Mouse (Mus musculus) kidney, embryonic 14.5 days (tissue): ENCODE results near the gene Mctp2. TPM values are rescaled to one million over a fixed set of nuclear protein-coding genes. Genes with fewer than 3 reads are reported as not detected.

Experiments used
- ATAC-seq: fragments of 200-750 bp; cut with Nextera tagmentation; 2 replicates; pipeline ENCODE4 v1.8.0; 2017; ENCODE audit warnings: moderate number of reproducible peaks, mild to moderate bottlenecking, moderate TSS enrichment, moderate library complexity; ENCODE audit not compliant: low FRiP score, low TSS enrichment
- H3K27ac ChIP-seq: fragments of 300-500 bp; sonication (generic); 2 replicates; pipeline ENCODE4 v1.5.1; 2014; ENCODE audit warnings: low read depth, mild to moderate bottlenecking, low read length, moderate library complexity, mixed read lengths
- H3K27me3 ChIP-seq: fragments of 300-500 bp; sonication (generic); 2 replicates; pipeline ENCODE4 v1.6.1; 2014; ENCODE audit warnings: mild to moderate bottlenecking, low read length; ENCODE audit not compliant: control insufficient read depth, insufficient read depth
- H3K36me3 ChIP-seq: fragments of 300-500 bp; sonication (generic); 2 replicates; pipeline ENCODE4 v1.6.1; 2014; ENCODE audit warnings: low read length, mixed read lengths; ENCODE audit not compliant: control insufficient read depth, insufficient read depth
- H3K4me1 ChIP-seq: fragments of 300-500 bp; sonication (generic); 2 replicates; pipeline ENCODE4 v1.6.1; 2014; ENCODE audit warnings: low read length, mixed read lengths; ENCODE audit not compliant: control insufficient read depth, insufficient read depth
- H3K4me2 ChIP-seq: fragments of 300-500 bp; sonication (generic); replicated peaks from 2 replicates; pipeline ENCODE4 v1.6.1; 2014; ENCODE audit warnings: low read depth, mild to moderate bottlenecking, low read length
- H3K4me3 ChIP-seq: fragments of 300-500 bp; sonication (generic); 2 replicates; pipeline ENCODE4 v1.5.1; 2014; ENCODE audit warnings: mild to moderate bottlenecking, low read length
- H3K9ac ChIP-seq: fragments of 300-500 bp; sonication (generic); 2 replicates; pipeline ENCODE4 v1.6.1; 2014; ENCODE audit warnings: low read depth, mild to moderate bottlenecking, low read length, moderate library complexity
- H3K9me3 ChIP-seq: fragments of 300-500 bp; sonication (generic); 2 replicates; pipeline ENCODE4 v1.6.1; 2016; ENCODE audit warnings: low read length; ENCODE audit not compliant: control insufficient read depth
- WGBS: fragments of 180-500 bp; shearing (Covaris S2); extraction: QIAGEN DNeasy Blood & Tissue Kit; methylation state at CpG from one replicate; pipeline ENCODE4 v1.1.7; 2014; 5-methylcytosine and 5-hydroxymethylcytosine counted together
- polyA plus RNA-seq: library from polyadenylated mRNA; unstranded; fragments of >200 nt; fragmentation: Nextera tagmentation; extraction: Ambion mirVana; gene quantifications from 2 replicates; pipeline ENCODE4 v1.2.1, GENCODE M21; 2014

Mctp2 gene
- polyA plus RNA-seq, 1 experiment from 2014 or later, result 7.0 TPM

DNA sequence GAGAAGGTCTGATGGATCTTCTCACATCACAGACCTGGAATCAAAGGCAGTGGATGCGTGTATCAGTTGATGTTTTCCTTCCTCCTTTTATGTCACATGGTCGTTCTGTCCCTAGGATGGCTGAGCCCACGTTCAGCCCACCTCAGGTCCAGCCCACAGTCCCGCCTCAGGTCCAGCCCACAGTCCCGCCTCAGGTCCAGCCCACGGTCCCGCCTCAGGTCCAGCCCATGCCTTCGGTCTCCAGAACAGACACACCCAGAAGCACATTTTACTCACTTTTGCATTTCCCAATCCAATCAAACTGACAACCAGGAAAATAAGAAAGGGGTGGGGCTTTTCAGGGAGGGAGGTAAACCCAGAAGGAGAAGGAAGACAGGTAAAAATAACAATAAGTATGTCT, 5.2 kb upstream of the Mctp2 start:
- H3K27ac ChIP-seq, result no peak overlapping the region
- H3K27me3 ChIP-seq, result no peaks in the 10 kb centered on the region
- H3K4me1 ChIP-seq, result no peaks in the 10 kb centered on the region
- H3K9me3 ChIP-seq, result no peaks in the 10 kb centered on the region
- WGBS, result 65% methylated on average over 8 of the region's 8 CpGs
- H3K9ac ChIP-seq, result no peak overlapping the region
- ATAC-seq, result no peak
- no peak overlapping the region for H3K4me2 ChIP-seq
- H3K36me3 ChIP-seq, result no peaks in the 10 kb centered on the region
- no peak overlapping the region for H3K4me3 ChIP-seq

GRCm38 (mm10) chr7:72308078-72308477, 1.7 kb upstream of the Mctp2 start:
- Histone ChIP-seq H3K36me3 (no peaks in the 10 kb centered on the region), H3K9me3 (no peaks in the 10 kb centered on the region), H3K9ac (no peak overlapping the region), H3K27me3 (0 out of 2 replicates have a peak, but pooled peaks cover 3% of the 10 kb centered on the region), H3K4me3 (no peak overlapping the region), H3K4me1 (no peaks in the 10 kb centered on the region), H3K4me2 (no peak overlapping the region), H3K27ac (no peak overlapping the region)
- 76% methylated on average over 5 of the region's 5 CpGs for WGBS
- ATAC-seq, result no peak

- Histone ChIP-seq H3K4me1 (no peaks in the 10 kb centered on the region), H3K36me3 (no peaks in the 10 kb centered on the region), H3K9me3 (no peaks in the 10 kb centered on the region), H3K27ac (no peak overlapping the region), H3K4me3 (peak overlapping the region; percentile 58), H3K9ac (no peak overlapping the region), H3K27me3 (0 out of 2 replicates have a peak, but pooled peaks cover 3% of the 10 kb centered on the region), H3K4me2 (peak overlapping the region; percentile 99)
- ATAC-seq, result peak; percentile 56; the same call in 1 of the 2 replicates
- WGBS, result 9% methylated on average over 7 of the region's 7 CpGs
Measured at GRCm38 (mm10) chr7:72306847-72307246, 439 bp upstream of the Mctp2 start.

DNA sequence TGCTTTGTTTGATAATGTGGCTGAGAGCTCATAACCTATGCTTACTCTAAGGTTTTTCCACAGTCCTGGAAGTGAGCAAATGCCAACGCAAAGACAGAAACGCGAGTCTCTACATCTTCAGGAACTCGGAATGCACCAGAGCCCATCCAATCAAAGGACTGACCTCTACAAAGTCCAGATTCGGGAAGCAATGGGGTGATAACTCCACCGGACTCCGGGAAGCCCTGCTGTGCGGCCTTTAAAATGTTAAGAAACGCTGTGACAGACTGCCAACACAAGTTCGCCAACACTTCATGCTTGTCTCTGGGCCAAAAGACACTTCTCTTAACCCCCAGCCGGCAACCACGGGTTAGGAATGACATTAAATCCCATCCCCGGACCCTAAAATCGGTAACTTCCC, 437 bp downstream of the Mctp2 start:
- no peak overlapping the region for H3K27ac ChIP-seq
- H3K9me3 ChIP-seq, result no peaks in the 10 kb centered on the region
- 0 out of 2 replicates have a peak, but pooled peaks cover 3% of the 10 kb centered on the region for H3K27me3 ChIP-seq
- H3K4me3 ChIP-seq, result peak overlapping the region; percentile 58
- peak; percentile 45; the same call in 1 of the 2 replicates for ATAC-seq
- 2% methylated on average over 14 of the region's 14 CpGs for WGBS
- H3K36me3 ChIP-seq, result no peaks in the 10 kb centered on the region
- no peaks in the 10 kb centered on the region for H3K4me1 ChIP-seq
- H3K9ac ChIP-seq, result peak overlapping the region; percentile 48
- H3K4me2 ChIP-seq, result peak overlapping the region; percentile 99

DNA sequence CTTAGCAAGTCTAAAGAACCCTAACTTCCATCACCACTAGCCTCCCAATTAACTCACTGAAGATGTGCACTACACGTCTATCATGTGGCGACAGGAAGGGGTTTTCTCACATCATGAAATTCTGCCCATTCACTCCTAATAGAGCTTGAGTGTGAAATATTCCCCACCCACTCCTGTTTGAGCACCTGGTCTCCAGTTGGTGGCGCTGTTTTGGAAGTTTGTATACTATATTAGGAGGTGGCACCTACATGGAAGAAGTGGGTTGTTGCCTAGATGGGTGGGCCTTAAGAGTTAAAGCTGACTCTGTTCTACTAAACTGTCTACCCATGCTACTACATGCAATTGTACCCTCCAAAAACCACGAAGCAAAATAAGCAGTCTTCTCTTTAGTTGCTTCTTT, 4.7 kb downstream of the Mctp2 start:
- H3K4me3 ChIP-seq, result no peak overlapping the region
- ATAC-seq, result no peak
- H3K4me2 ChIP-seq, result no peak overlapping the region
- WGBS, result 71% methylated on average over 4 of the region's 4 CpGs
- H3K36me3 ChIP-seq, result no peaks in the 10 kb centered on the region
- H3K27ac ChIP-seq, result no peak overlapping the region
- H3K9me3 ChIP-seq, result no peaks in the 10 kb centered on the region
- no peaks in the 10 kb centered on the region for H3K4me1 ChIP-seq
- 0 out of 2 replicates have a peak, but pooled peaks cover 3% of the 10 kb centered on the region for H3K27me3 ChIP-seq
- H3K9ac ChIP-seq, result no peak overlapping the region

GRCm38 (mm10) chr7:72299726-72300125, 6.7 kb downstream of the Mctp2 start:
- Histone ChIP-seq H3K36me3 (no peaks in the 10 kb centered on the region), H3K27ac (no peak overlapping the region), H3K4me2 (no peak overlapping the region), H3K4me1 (no peaks in the 10 kb centered on the region), H3K4me3 (no peak overlapping the region), H3K27me3 (no peaks in the 10 kb centered on the region), H3K9ac (no peak overlapping the region), H3K9me3 (no peaks in the 10 kb centered on the region)
- no peak for ATAC-seq
- WGBS, result 82% methylated on average over 6 of the region's 6 CpGs

GRCm38 (mm10) chr7:72297013-72297412, 9.4 kb downstream of the Mctp2 start:
- Histone ChIP-seq H3K4me2 (no peak overlapping the region), H3K4me3 (no peak overlapping the region), H3K27ac (no peak overlapping the region), H3K27me3 (no peaks in the 10 kb centered on the region), H3K9me3 (no peaks in the 10 kb centered on the region), H3K4me1 (no peaks in the 10 kb centered on the region), H3K36me3 (no peaks in the 10 kb centered on the region), H3K9ac (no peak overlapping the region)
- ATAC-seq, result no peak
- WGBS, result 91% methylated on average over 5 of the region's 5 CpGs

GRCm38 (mm10) chr7:72296171-72296570, 10.2 kb downstream of the Mctp2 start:
- ATAC-seq, result no peak
- Histone ChIP-seq H3K4me3 (no peak overlapping the region), H3K9ac (no peak overlapping the region), H3K27me3 (no peaks in the 10 kb centered on the region), H3K9me3 (no peaks in the 10 kb centered on the region), H3K36me3 (no peaks in the 10 kb centered on the region), H3K27ac (no peak overlapping the region), H3K4me1 (no peaks in the 10 kb centered on the region), H3K4me2 (no peak overlapping the region)
- WGBS, result 40% methylated on average over 2 of the region's 2 CpGs

GRCm38 (mm10) chr7:72294886-72295285, 11.5 kb downstream of the Mctp2 start:
- WGBS, result 87% methylated on average over 2 of the region's 2 CpGs
- no peak for ATAC-seq
- no peaks in the 10 kb centered on the region for H3K9me3 ChIP-seq
- no peak overlapping the region for H3K4me2 ChIP-seq
- no peak overlapping the region for H3K4me3 ChIP-seq
- H3K9ac ChIP-seq, result no peak overlapping the region
- no peaks in the 10 kb centered on the region for H3K27me3 ChIP-seq
- H3K36me3 ChIP-seq, result no peaks in the 10 kb centered on the region
- no peak overlapping the region for H3K27ac ChIP-seq
- no peaks in the 10 kb centered on the region for H3K4me1 ChIP-seq
